Mouse (Mus musculus) liver, adult 2 months (tissue): ENCODE measurements around the gene Stk16.

Experiments used
- CTCF ChIP-seq: fragments of 200-500 bp; IDR thresholded peaks from 2 replicates; pipeline ENCODE4 v1.5.1; 2011; ENCODE audit warnings: low read depth, low read length, control low read depth
- POLR2A ChIP-seq: fragments of 200-500 bp; IDR thresholded peaks from 2 replicates; pipeline ENCODE4 v1.6.1; 2011; ENCODE audit warnings: low read length, control low read depth; ENCODE audit not compliant: insufficient read depth; ENCODE audit errors: extremely low read depth

- no peak for TF ChIP-seq CTCF
- peak; percentile 80 for TF ChIP-seq POLR2A
Measured at GRCm38 (mm10) chr1:75210136-75211087, at the start of gene Stk16, which contains the start of gene Glb1l.
